Mouse (Mus musculus): ENCODE data around the gene Ethe1. TPM values are rescaled to one million over a fixed set of nuclear protein-coding genes. Genes with fewer than 3 reads are reported as not detected.

The Ethe1 gene
- total RNA-seq, 2 experiments from 2014 or later: 14.4 to 14.6 TPM

DNA sequence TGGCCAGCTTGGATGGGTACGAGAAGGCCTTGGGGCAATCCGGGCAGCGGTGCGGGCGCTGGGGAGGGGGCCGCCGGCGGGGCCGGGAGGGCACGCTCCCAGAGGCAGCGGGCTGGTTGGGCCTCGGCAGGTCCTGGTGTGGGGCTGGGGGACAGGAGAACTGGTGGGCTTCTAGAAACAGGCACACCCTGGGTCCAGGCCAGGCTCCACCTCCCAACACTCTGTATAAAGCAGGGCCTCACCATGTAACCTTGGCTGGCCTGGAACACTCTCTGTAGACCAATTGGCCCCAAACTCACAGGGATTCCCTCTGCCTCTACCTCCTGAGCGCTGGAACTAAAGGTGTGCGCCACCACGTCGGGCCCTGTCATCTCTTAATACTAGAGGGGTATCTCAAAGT, 1.3 kb upstream of the Ethe1 start:
- Histone ChIP-seq H3K4me3 (no peak overlapping the region), H3K27ac (no peak overlapping the region)
- no peak for DNase-seq (ENCODE audit: extremely low spot score in 1 of 2, low spot score in 2 of 2)
- no peak for TF ChIP-seq CTCF (IDR thresholded peaks at IDR 0.05)
- intact Hi-C loops (cut with DNase I): no loop called here

DNA sequence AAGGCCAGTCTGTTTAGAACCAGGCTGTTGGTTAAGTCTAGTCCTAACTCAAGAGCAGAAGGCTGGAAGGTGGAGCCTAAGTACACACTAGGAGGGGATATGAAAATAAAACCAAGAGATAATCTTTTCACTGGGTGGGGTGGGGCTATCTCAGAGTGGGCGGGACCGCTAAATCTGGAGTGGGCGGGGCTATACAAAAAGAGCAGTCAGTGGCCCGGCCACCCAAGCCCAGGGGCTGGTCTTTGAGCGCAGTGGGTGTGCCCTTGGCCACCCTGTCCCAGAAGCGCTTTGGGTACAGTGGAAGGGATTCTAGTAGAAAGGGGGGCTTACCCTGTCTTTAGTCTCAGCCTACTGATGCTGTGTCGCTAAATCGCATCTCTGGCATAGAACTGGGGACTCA, 515 bp upstream of the Ethe1 start:
- DNase-seq (ENCODE audit: extremely low spot score in 1 of 2, low spot score in 2 of 2): no peak
- H3K27ac ChIP-seq: peak overlapping the region; percentile 84; the same call in 1 of the 2 replicates
- H3K4me3 ChIP-seq: peak overlapping the region; percentile 69
- intact Hi-C loops (cut with DNase I): no loop called here
- no peak for TF ChIP-seq CTCF (IDR thresholded peaks at IDR 0.05)

- DNase-seq (ENCODE audit: extremely low spot score in 1 of 2, low spot score in 2 of 2): no peak
- Histone ChIP-seq H3K27ac (no peak overlapping the region), H3K4me3 (no peak overlapping the region)
- TF ChIP-seq CTCF (IDR thresholded peaks at IDR 0.05): no peak
- intact Hi-C loops (cut with DNase I): no loop called here
Observed at GRCm38 (mm10) chr7:24588336-24588735, 993 bp downstream of the Ethe1 start.

GRCm38 (mm10) chr7:24591735-24592134, 4.4 kb downstream of the Ethe1 start:
- intact Hi-C loops (cut with DNase I): no loop called here
- no peak for DNase-seq (ENCODE audit: extremely low spot score in 1 of 2, low spot score in 2 of 2)
- Histone ChIP-seq H3K4me3 (no peak overlapping the region), H3K27ac (no peak overlapping the region)
- peak; percentile 19 for TF ChIP-seq CTCF (IDR thresholded peaks at IDR 0.05)

GRCm38 (mm10) chr7:24592163-24592562, 4.8 kb downstream of the Ethe1 start:
- intact Hi-C loops (cut with DNase I): no loop called here
- H3K4me3 ChIP-seq: no peak overlapping the region
- no peak overlapping the region for H3K27ac ChIP-seq
- no peak for DNase-seq (ENCODE audit: extremely low spot score in 1 of 2, low spot score in 2 of 2)
- TF ChIP-seq CTCF (IDR thresholded peaks at IDR 0.05): no peak

DNA sequence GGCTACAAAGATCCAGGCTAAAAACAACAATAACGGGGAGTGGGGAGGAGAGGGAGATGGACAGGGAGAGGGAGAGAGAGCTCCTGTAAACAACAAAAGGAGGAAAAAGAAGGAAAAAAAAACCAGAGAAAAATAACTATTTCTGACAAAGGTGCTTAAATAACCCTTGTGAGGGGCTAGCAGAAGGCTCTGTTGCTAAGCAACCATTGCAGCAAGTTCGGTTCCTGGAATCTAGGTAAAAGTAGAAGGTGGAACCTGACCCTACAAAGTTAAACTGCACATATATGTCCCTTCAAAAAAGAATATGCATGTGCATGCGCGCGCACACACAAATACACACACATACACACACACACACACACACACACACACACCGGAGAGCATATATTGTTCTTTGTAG, 5.4 kb downstream of the Ethe1 start:
- intact Hi-C loops (cut with DNase I): no loop called here
- no peak overlapping the region for H3K27ac ChIP-seq

GRCm38 (mm10) chr7:24593621-24594308, 6.4 kb downstream of the Ethe1 start:
- H3K4me3 ChIP-seq: peak overlapping the region; percentile 83
- TF ChIP-seq CTCF (IDR thresholded peaks at IDR 0.05): no peak
- intact Hi-C loops (cut with DNase I): no loop called here
- H3K27ac ChIP-seq: peak overlapping the region; percentile 77
- peak; percentile 62 to 71 for DNase-seq (ENCODE audit: extremely low spot score in 1 of 2, low spot score in 2 of 2)

More for the DNA sequence above, 5.4 kb downstream of the Ethe1 start:
- no peak for TF ChIP-seq CTCF (IDR thresholded peaks at IDR 0.05)
- DNase-seq (ENCODE audit: extremely low spot score in 1 of 2, low spot score in 2 of 2): no peak
- H3K4me3 ChIP-seq: no peak overlapping the region

- Histone ChIP-seq H3K4me3 (peak overlapping the region; percentile 83), H3K27ac (no peak overlapping the region)
- intact Hi-C loops (cut with DNase I): no loop called here
- no peak for DNase-seq (ENCODE audit: extremely low spot score in 1 of 2, low spot score in 2 of 2)
- no peak for TF ChIP-seq CTCF (IDR thresholded peaks at IDR 0.05)
Observed at GRCm38 (mm10) chr7:24594309-24594803, 7.0 kb downstream of the Ethe1 start.

DNA sequence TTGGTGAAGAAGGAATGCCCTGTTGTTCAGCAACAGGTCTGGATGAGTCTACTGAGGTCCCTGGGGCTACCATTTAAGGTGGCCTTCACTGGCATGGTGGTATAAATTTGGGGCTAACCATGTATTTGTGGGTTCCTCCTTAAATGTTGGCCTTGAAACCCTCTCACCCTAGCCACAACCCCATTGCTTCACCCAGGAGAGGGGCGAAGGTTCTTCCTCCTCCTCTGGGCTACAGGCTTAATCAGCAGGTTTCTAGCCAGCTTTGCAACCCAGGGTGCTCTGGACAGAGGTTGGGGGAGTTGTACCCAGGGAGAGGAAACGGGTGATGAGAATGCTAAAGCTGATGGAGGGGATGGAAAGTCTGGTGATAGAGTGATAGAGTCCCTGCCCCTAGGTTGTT, 8.1 kb downstream of the Ethe1 start:
- intact Hi-C loops (cut with DNase I): loop anchor here (5.0 kb wide), 1 partner anchor 287 kb away; the partner anchor contains the start of gene Rps19
- TF ChIP-seq CTCF (IDR thresholded peaks at IDR 0.05): no peak

GRCm38 (mm10) chr7:24598121-24598520, 10.8 kb downstream of the Ethe1 start:
- intact Hi-C loops (cut with DNase I): loop anchor here (5.0 kb wide), 1 partner anchor 284 kb away; the partner anchor contains the start of gene Rps19

More for the DNA sequence above, 8.1 kb downstream of the Ethe1 start:
- no peak overlapping the region for H3K4me3 ChIP-seq
- H3K27ac ChIP-seq: no peak overlapping the region
- DNase-seq (ENCODE audit: extremely low spot score in 1 of 2, low spot score in 2 of 2): no peak

DNA sequence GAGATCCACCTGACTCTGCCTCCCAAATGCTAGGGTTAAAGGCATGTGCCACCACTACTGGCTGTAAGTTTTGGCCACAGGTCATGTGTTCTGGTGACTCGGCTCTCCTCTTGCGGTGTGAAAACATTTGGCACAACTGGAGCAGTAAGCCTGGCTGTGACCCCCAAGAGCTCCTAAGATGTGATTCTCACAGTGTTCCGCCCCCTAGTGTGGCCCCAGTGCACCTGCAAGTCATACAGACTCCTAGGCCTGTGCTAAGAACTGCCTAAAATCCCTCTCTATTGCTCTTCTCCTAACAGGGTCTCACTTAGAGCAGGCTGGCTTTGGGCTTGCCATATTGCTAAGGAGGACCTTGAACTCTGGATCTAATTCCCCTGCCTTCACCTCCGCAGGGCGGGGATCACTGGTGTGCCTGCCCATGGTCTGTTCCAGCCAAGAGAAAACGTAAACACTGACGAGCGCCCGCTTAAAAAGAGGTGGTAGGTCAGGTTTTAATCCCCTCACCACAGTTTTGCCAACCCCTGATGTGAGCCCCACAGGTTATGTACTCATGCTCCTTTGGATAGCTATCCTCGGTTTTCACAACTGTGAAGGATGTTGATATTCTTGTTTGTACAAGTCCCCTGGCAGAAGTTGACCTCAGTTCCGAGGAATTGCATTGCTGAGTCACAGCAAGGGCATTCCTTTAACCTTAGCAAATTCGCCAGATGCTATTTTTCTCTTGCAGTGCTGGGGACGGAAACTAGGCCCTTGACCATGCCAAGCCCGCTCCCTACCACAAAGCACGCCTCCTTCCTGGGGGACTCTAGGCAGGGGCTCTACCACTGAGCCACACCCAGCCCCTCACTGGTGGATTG, 12.1 kb downstream of the Ethe1 start:
- no peak overlapping the region for H3K4me3 ChIP-seq
- no peak overlapping the region for H3K27ac ChIP-seq
- peak; percentile 38 for TF ChIP-seq CTCF (IDR thresholded peaks at IDR 0.05)
- intact Hi-C loops (cut with DNase I): loop anchor here (2.0 to 5.0 kb wide), 2 partner anchors 53 to 283 kb away; partner anchors contain the start of gene Rps19
- DNase-seq (ENCODE audit: extremely low spot score in 1 of 2, low spot score in 2 of 2): no peak

More at GRCm38 (mm10) chr7:24598121-24598520, 10.8 kb downstream of the Ethe1 start:
- no peak for DNase-seq (ENCODE audit: extremely low spot score in 1 of 2, low spot score in 2 of 2)
- Histone ChIP-seq H3K27ac (no peak overlapping the region), H3K4me3 (no peak overlapping the region)
- TF ChIP-seq CTCF (IDR thresholded peaks at IDR 0.05): no peak

All from left cerebral cortex, adult 2 months (tissue).